In genomic region chr5:125103396-125103795, GRCm38 (mm10) we compare ENCODE assay signal across 9 mouse cellular contexts.
A peak's percentile ranks its signal among the peaks of the same experiment; 100 is the strongest.
DNase-seq lines count a peak whose midpoint lies in the region; ATAC-seq lines count a peak whose summit lies in the region.
"Had no signal": no experiment of that assay in that cellular context is flagged by ENCODE, and none has a peak within 500 bp of the region (broad histone marks: within the 10 kb centered on the region; RNA-seq: fewer than 3 reads in every experiment).

No protein-coding gene starts in this region.

- H3K36me3 ChIP-seq in lung, embryonic 16.5 days (ENCODE audit: control insufficient read depth, insufficient read depth, low read length), result peaks cover 30% of the 10 kb centered on the region
- H3K36me3 ChIP-seq in forebrain, embryonic 11.5 days (ENCODE audit: control insufficient read depth, insufficient read depth, low read length), result peaks cover 11% of the 10 kb centered on the region
- H3K36me3 ChIP-seq in limb, embryonic 12.5 days, result peaks cover 99% of the 10 kb centered on the region
- peaks cover 45% of the 10 kb centered on the region for H3K36me3 ChIP-seq in stomach, embryonic 15.5 days

- no peaks in the 10 kb centered on the region for H3K9me3 ChIP-seq in lung, embryonic 16.5 days (ENCODE audit: control insufficient read depth, low read length)
- H3K9me3 ChIP-seq in forebrain, embryonic 11.5 days (ENCODE audit: control insufficient read depth, low read length), result no peaks in the 10 kb centered on the region
- H3K9me3 ChIP-seq in limb, embryonic 12.5 days, result peaks cover 4% of the 10 kb centered on the region; the same call in 1 of the 2 replicates
- no peaks in the 10 kb centered on the region for H3K9me3 ChIP-seq in stomach, embryonic 15.5 days

- no peak overlapping the region for H3K4me3 ChIP-seq in lung, embryonic 16.5 days (ENCODE audit: low read length)
- H3K4me3 ChIP-seq in forebrain, embryonic 11.5 days (ENCODE audit: low read depth, low read length), result no peak overlapping the region
- no peak overlapping the region for H3K4me3 ChIP-seq in limb, embryonic 12.5 days (replicated peaks)
- H3K4me3 ChIP-seq in stomach, embryonic 15.5 days (replicated peaks), result no peak overlapping the region

- 0 out of 2 replicates have a peak overlapping the region, but pooled peaks have one; percentile 20 for H3K27ac ChIP-seq in lung, embryonic 16.5 days (ENCODE audit: low read length)
- H3K27ac ChIP-seq in forebrain, embryonic 11.5 days (ENCODE audit: low read depth, low read length), result peak overlapping the region; percentile 1; the same call in 1 of the 2 replicates
- H3K27ac ChIP-seq in limb, embryonic 12.5 days, result peak overlapping the region; percentile 74
- H3K27ac ChIP-seq in stomach, embryonic 15.5 days, result peak overlapping the region; percentile 77; the same call in 1 of the 2 replicates

- H3K9ac ChIP-seq in lung, embryonic 16.5 days (ENCODE audit: low read length), result no peak overlapping the region
- H3K9ac ChIP-seq in forebrain, embryonic 11.5 days (ENCODE audit: low read length), result no peak overlapping the region
- no peak overlapping the region for H3K9ac ChIP-seq in limb, embryonic 12.5 days (replicated peaks)
- H3K9ac ChIP-seq in stomach, embryonic 15.5 days, result no peak overlapping the region

- DNase-seq in lung, postnatal 25 days (ENCODE audit: low spot score), result no peak
- no peak for DNase-seq in forebrain, embryonic 11.5 days (ENCODE audit: low spot score)
- DNase-seq in cerebellum, postnatal 10 days, result no peak
- DNase-seq in frontal cortex, postnatal 14 days (ENCODE audit: low spot score in 2 of 2), result no peak
- DNase-seq: gastrocnemius, postnatal 14 days; lung, postnatal 36 days had no signal

- peaks cover 16% of the 10 kb centered on the region for H3K4me1 ChIP-seq in lung, embryonic 16.5 days (replicated peaks; ENCODE audit: control insufficient read depth, insufficient read depth, low read length)
- H3K4me1 ChIP-seq in forebrain, embryonic 11.5 days (replicated peaks; ENCODE audit: control insufficient read depth, insufficient read depth, low read length), result peaks cover 12% of the 10 kb centered on the region; the same call in 1 of the 2 replicates
- H3K4me1 ChIP-seq in limb, embryonic 12.5 days (replicated peaks), result peaks cover 26% of the 10 kb centered on the region
- peaks cover 24% of the 10 kb centered on the region for H3K4me1 ChIP-seq in stomach, embryonic 15.5 days

- H3K4me2 ChIP-seq in lung, embryonic 16.5 days (ENCODE audit: low read depth, low read length), result no peak overlapping the region
- H3K4me2 ChIP-seq in forebrain, embryonic 11.5 days (ENCODE audit: low read depth, low read length, severe bottlenecking), result no peak overlapping the region
- 0 out of 2 replicates have a peak overlapping the region, but pooled peaks have one; percentile 8 for H3K4me2 ChIP-seq in limb, embryonic 12.5 days
- H3K4me2 ChIP-seq in stomach, embryonic 15.5 days, result no peak overlapping the region

- no peaks in the 10 kb centered on the region for H3K27me3 ChIP-seq in lung, embryonic 16.5 days (ENCODE audit: control insufficient read depth, insufficient read depth, low read depth, low read length)
- H3K27me3 ChIP-seq in forebrain, embryonic 11.5 days (ENCODE audit: control insufficient read depth, insufficient read depth, low read length), result no peaks in the 10 kb centered on the region
- H3K27me3 ChIP-seq in limb, embryonic 12.5 days, result no peaks in the 10 kb centered on the region
- no peaks in the 10 kb centered on the region for H3K27me3 ChIP-seq in stomach, embryonic 15.5 days (replicated peaks)

- WGBS in lung, embryonic 16.5 days, result 27% methylated on average over 6 of the region's 6 CpGs
- 27% methylated on average over 6 of the region's 6 CpGs for WGBS in forebrain, embryonic 11.5 days
- 45% methylated on average over 6 of the region's 6 CpGs for WGBS in limb, embryonic 12.5 days
- 16% methylated on average over 6 of the region's 6 CpGs for WGBS in stomach, embryonic 15.5 days

- ATAC-seq in lung, embryonic 16.5 days (ENCODE audit: low read depth), result peak; percentile 16; the same call in 1 of the 2 replicates
- peak; percentile 22; the same call in 1 of the 2 replicates for ATAC-seq in forebrain, embryonic 11.5 days (replicated peaks; ENCODE audit: low FRiP score)
- peak; percentile 24; the same call in 1 of the 2 replicates for ATAC-seq in limb, embryonic 12.5 days (ENCODE audit: insufficient number of reproducible peaks, insufficient read depth, low FRiP score, low TSS enrichment, low read depth)
- peak; percentile 5; the same call in 1 of the 2 replicates for ATAC-seq in stomach, embryonic 15.5 days (ENCODE audit: insufficient read depth, low FRiP score, low read depth)

Comparison
In these comparisons a context has a peak if more than half of its experiments do, and no peak if none do; other contexts are left out.
1. H3K27ac ChIP-seq: peak in every context shown above with its lines; median percentile 77 in stomach, embryonic 15.5 days; 74 in limb, embryonic 12.5 days; 20 in lung, embryonic 16.5 days; 1 in forebrain, embryonic 11.5 days.